Mouse (Mus musculus): ENCODE data around the gene Gm37240.

Gene Gm37240

DNA sequence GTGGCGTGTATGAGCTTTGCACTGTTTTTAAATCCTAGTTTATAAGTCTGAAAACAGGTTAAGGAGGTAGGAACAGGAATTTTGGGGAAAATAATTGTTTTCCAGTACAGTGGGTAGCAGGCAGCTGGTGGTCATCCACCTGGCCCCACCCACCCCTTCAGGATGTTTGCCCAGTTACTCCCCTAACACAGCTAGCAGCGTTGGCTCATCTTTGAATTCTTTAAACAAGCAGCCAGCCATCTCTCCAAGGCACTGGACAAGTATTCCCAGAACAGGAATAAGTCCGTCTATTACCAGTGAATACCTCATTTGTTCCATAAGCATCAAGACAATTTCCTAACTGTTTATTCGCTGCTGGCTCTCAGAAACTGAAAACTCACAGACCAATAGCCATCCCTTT is 1111.7 kb downstream of the Gm37240 start:
- in situ Hi-C loops (cut with MboI, MseI), result no loop called here

GRCm38 (mm10) chr3:84775067-84775423 is 1112.3 kb downstream of the Gm37240 start:
- in situ Hi-C loops (cut with MboI, MseI), result no loop called here

DNA sequence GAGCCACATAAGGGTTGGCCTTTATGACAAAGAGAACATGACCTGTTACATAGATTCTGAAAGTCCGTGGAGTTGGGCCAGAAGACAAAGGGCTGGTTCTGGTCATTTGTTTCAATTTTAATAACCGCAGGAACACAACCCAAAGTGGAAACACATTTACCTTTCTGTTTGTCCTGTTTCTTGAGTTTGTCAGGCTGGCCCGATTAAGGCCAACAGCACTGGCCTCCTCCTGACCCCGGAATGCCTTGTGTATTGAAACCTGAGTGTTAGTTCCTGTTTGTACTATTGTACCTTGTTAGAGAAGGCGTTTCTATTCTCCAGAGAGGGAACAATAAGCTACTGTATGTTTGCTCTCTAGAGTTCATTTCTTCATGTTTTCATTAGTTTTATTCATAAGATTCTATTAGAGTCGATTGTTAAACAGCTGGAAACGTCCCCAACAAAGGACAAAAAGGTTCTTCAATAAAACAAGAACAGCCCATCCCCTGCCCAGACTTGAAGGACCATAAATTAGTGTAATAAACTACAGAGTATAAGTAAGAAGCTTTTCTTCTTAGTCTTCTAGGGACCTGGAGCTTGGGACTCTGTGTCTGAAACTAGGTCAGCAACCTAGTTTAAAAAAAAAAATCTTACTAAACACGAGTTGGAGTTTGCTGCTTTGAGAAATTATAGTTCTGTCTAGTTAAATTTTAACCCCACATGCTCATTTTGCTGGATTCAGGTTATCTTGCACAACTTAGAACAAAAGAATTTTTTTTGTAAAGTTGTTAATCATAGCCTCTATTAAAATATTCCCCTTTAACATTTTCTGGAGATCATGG is 1112.9 kb downstream of the Gm37240 start:
- in situ Hi-C loops (cut with MboI, MseI), result no loop called here

GRCm38 (mm10) chr3:84771980-84772379 is 1115.3 kb downstream of the Gm37240 start:
- in situ Hi-C loops (cut with MboI, MseI), result no loop called here

- in situ Hi-C loops (cut with MboI, MseI), result no loop called here
These were observed 1116.8 kb downstream of the Gm37240 start for GRCm38 (mm10) chr3:84770518-84770917.

- in situ Hi-C loops (cut with MboI, MseI), result no loop called here
These were observed 1117.9 kb downstream of the Gm37240 start for GRCm38 (mm10) chr3:84769411-84769810.

DNA sequence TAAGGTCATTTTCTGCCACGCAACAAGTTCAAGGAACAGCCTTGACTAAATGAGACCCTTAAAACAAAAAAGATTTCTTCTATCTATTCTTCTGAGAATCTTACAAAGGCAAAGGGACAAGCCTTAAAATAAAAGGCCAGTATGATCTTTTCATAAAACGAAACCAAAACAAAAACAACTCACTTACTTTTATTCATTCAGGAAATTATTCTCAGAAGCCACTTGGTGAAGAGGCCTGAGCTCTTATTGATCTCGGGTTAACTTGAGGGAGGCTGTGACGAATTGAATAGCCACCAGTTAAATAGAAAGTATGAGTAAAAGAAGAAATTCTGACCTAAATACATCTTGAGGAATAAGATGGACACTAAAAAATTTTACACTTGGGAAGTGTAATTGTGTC is 1118.4 kb downstream of the Gm37240 start:
- in situ Hi-C loops (cut with MboI, MseI), result no loop called here

GRCm38 (mm10) chr3:84753816-84754215 is 1133.5 kb downstream of the Gm37240 start:
- in situ Hi-C loops (cut with MboI, MseI), result no loop called here

DNA sequence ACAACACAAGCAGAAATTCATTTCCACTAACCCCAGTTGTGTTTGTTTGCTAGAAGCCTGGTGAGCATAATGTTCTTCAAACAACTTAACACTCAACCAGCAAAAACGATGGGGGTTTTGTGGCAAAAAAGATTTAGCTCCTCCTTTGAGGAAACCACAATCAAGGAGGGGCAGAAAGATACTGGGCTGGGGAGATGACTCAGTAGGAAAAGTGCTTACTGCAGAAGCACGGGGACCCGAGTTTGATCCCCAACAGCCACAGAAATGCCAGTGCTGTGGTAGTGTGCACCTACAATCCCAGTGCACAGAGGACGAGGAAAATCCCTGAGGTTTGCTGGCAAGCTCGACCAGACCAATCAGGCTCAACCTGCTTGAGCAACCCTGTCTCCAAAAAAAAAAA is 1138.1 kb downstream of the Gm37240 start:
- in situ Hi-C loops (cut with MboI, MseI), result no loop called here

GRCm38 (mm10) chr3:84748139-84748538 is 1139.2 kb downstream of the Gm37240 start:
- in situ Hi-C loops (cut with MboI, MseI), result no loop called here

DNA sequence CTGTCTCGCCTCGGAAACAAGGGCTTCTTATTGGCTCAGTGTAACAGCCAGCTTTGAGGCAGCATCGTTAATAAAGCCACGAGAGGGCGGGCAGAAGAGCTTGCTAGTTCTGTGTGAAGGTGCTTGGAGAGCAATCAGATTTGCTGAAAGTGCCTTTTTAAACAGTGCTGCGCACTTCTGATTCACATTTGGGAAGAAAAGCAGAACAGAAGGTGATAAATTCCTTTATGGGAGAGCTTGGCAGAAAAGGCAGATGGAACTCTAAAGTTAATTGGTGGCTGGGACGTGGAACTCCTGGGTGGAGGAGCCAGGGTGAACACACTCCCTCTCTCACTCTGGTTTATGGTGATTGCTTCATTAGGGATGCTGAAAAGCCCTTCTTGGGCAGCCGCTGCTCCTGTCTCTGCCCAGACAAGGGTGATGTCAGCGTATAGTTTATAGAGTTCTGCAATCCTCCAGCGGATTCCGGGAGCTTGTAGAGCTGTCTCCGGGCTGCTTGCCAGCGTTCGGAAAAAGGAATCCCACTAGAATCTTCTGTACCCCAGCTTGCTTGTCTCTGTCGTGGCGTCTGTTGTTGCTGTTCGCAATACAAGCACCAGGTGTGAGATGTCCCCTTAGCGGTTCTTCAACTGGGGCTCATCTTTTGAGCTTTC is 1141.7 kb downstream of the Gm37240 start:
- in situ Hi-C loops (cut with MboI, MseI), result no loop called here

DNA sequence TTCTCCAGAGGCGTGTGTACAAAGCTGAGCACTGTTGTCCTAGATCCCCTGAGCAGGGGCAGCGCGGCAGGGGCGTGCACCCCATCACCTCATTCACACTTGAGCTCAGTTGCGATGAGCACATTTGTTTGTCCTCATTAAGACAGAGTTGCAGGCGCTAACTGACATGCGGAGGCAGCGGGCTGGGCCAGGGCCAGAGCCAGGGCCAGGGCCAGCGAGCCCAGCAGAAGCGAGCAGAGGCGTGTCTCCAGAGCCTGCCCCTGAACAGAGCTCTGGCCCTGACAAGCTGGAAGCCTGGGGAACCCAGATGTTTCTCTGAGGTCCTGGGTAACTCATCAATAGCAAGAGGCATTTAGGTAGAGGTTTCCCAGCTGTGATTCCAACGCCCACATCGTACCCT is 1142.6 kb downstream of the Gm37240 start:
- in situ Hi-C loops (cut with MboI, MseI), result no loop called here

DNA sequence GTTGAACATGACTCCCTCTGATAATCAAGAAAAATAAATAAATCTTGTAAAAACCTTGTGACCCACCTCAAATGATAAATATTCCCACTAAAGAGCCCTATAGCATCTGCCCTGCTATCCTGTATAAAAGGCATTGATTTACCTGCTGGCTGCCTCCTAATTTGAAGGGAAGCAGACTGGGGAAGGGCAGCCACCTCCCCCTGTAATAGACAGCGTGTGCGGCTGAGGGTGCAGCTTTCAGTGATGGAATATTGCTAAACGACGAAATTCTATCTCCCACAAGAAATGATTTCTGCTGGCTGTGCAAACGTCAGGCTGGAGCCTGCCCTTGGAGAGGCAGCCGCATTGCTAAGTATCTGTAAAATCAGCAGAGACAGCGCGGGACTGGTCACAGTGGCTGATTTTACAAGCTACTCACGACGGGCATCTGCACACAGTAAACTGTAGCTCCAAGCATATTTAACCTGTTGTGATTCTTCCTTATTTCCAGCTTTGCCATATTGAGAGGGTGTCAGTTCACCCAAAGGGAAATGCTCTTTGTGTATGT is 1147.2 kb downstream of the Gm37240 start:
- in situ Hi-C loops (cut with MboI, MseI), result no loop called here

DNA sequence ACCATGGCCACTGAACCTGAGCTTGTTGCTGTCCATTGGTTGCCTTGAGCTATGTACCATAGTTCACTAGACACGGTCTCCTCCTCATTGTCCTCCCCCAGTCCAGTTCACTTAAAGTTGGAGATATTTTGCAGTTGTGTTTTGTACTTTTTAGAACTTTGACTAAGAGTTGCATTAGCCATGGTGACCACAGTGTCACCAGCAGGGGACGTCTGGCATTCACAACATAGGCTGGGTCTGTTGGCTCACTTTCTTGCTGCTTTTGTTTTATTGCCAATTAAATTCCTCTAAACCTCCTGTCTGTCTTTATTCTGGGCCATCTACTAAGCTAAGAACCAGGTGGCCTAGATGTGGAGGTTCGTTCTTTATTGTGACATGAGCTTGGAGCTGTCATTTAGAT is 1150.2 kb downstream of the Gm37240 start:
- in situ Hi-C loops (cut with MboI, MseI), result no loop called here

- in situ Hi-C loops (cut with MboI, MseI), result no loop called here
These were observed 1151.6 kb downstream of the Gm37240 start for GRCm38 (mm10) chr3:84735716-84736115.

DNA sequence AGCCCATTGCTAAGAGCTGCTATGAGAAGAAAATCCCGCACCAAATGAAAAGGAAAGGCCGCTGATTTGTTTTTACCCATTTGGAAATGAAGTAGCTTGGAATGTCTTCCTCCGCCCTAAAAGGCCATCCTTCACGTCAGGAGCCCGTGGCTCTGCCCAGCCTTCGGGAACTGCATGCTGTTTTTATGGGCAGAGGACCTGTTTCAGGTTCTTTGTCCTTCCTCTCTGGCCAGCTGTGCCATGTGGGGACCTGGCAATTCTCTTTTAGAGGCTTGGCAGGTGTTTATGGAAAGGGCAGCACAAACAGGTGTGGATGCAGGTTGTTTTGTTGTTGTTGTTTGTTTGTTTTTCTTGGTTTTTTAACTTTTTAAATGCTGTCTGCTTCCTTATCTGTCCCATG is 1154.8 kb downstream of the Gm37240 start:
- in situ Hi-C loops (cut with MboI, MseI), result no loop called here

DNA sequence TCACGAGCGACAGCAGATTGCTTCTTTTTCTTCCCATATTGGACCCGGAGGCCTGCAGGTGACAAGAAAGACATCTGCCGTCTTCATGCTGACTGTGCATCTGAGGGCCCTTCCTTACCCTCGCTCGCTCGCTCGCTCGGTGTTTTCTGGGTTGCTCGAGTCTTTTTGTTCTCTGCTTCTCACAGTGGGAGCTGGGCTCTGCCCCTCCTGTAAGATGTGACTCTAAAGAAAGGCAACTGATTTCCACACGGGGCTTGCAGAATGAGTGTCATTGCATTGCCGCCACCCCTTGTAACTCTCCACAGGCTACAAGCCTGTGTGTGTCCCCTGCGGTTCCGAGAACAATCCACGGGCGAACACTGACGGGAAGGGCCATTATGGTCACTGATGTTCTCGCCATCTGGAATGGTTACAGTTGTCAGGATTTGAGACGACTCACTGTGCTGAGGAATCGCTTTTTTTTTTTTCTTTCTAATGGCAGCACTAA is 1155.3 kb downstream of the Gm37240 start:
- in situ Hi-C loops (cut with MboI, MseI), result no loop called here

DNA sequence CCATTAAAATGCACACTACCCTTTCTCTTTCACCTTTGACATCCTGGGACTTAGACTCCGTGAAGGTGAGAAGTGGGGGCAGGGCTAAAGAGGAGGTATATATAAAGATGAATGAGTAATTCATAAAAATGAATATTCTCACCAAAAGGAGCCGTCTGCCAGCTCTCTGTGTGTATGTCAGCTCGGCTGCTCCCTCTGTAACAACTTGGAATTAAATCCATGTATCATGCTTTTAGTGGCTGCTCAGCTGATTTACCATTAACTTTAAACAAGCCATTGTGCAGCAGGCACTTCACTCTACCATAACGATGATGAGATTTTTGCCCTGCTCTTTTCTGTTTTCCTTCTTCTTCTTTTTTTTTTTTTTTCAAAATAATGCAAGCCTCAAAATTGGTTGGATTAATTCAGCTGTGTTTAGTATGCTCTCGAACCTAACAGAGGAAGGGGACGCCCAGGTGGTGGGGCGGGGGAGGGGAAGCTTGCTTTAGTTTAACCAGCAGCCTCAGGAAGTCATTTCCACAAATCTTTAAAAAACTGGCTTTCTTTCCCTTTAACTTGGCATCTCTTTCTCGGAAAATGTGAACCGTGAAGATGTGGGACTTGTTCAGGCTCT is 1155.8 kb downstream of the Gm37240 start:
- in situ Hi-C loops (cut with MboI, MseI), result no loop called here

DNA sequence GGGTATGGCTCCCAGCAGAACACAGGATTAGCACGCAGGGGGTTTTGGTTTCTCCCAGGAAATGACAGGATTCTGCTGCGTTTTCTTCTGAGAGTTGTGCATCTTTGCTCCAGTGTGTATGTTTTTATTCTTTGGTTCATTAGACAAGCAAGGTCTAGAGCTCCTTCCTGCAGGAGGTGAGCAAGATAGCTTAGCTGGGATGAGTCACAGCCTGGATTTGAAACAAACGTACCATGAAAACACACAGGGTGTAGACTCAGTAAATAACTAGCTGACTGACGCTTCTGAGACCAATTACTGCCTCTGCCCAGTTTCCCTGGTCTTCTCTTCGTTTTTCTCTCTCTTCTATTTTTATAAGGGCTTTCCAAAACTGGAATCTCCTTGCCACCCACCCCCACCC is 1156.3 kb downstream of the Gm37240 start:
- in situ Hi-C loops (cut with MboI, MseI), result no loop called here

GRCm38 (mm10) chr3:84729806-84730205 is 1157.5 kb downstream of the Gm37240 start:
- in situ Hi-C loops (cut with MboI, MseI), result no loop called here

GRCm38 (mm10) chr3:84723996-84724395 is 1163.3 kb downstream of the Gm37240 start:
- in situ Hi-C loops (cut with MboI, MseI), result no loop called here

DNA sequence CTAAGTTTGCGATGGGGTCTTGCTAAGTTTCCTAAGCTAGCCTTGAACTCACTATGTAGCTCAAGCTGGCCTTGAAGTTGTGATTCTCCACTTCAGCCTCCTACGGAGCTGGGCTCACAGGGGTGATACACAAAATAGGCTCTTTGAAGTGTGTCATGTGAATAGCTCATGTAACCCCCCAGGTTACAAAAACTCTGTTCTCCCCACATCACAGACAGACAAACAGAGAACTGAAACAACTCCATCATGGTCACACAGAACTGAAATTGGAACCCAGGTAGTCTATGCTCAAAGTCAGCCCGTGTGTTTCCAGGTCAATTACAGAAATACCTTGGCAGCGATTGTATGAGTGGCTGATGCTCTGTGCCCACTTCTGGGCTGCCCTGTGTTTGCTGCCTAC is 1164.6 kb downstream of the Gm37240 start:
- in situ Hi-C loops (cut with MboI, MseI), result no loop called here
